Mouse (Mus musculus): ENCODE measurements around the gene Tada3.

GRCm38 (mm10) chr6:113404649-113405448 is 27.2 kb upstream of the Tada3 start:
- TF ChIP-seq CTCF (IDR thresholded peaks at IDR 0.05; ENCODE audit: low read depth, low read length) (no peak), POLR2A (IDR thresholded peaks at IDR 0.05; ENCODE audit: insufficient read depth, low read length) (no peak)
